Mouse (Mus musculus) cerebellum, adult 2 months (tissue): ENCODE results near the gene Ythdf2. TPM values are rescaled to one million over a fixed set of nuclear protein-coding genes. Genes with fewer than 3 reads are reported as not detected.

ENCODE experiments used
- DNase-seq, 2 experiments: peaks; one replicate each; pipeline ENCODE4 v3.0.0; 2021
- H3K27ac ChIP-seq: fragments of 200-500 bp; 2 replicates; pipeline ENCODE4 v1.5.1; 2012; ENCODE audit warnings: low read length, control low read depth, inconsistent platforms; ENCODE audit not compliant: insufficient read depth
- H3K27me3 ChIP-seq: fragments of 200-500 bp; 2 replicates; pipeline ENCODE4 v1.6.1; 2012; ENCODE audit warnings: inconsistent platforms, mild to moderate bottlenecking, low read length, moderate library complexity; ENCODE audit not compliant: control insufficient read depth, insufficient read depth
- H3K4me1 ChIP-seq: fragments of 200-500 bp; 2 replicates; pipeline ENCODE4 v1.6.1; 2011; ENCODE audit warnings: low read length; ENCODE audit not compliant: control insufficient read depth, insufficient read depth
- H3K4me3 ChIP-seq: fragments of 200-500 bp; replicated peaks from 2 replicates; pipeline ENCODE3; 2011; ENCODE audit warnings: mild to moderate bottlenecking, low read depth, low read length, control low read depth; ENCODE audit not compliant: insufficient read depth
- CTCF ChIP-seq: fragments of 200-500 bp; IDR thresholded peaks from 2 replicates; pipeline ENCODE4 v1.5.1; 2011; ENCODE audit warnings: low read depth, mild to moderate bottlenecking, control low read depth, low read length, moderate library complexity, borderline replicate concordance; ENCODE audit not compliant: insufficient read depth
- POLR2A ChIP-seq: fragments of 200-500 bp; IDR thresholded peaks from 2 replicates; pipeline ENCODE4 v1.6.1; 2011; ENCODE audit warnings: low read length, control low read depth, borderline replicate concordance; ENCODE audit not compliant: insufficient read depth
- WGBS: fragments of 180-500 bp; shearing (Covaris S2); methylation state at CpG from one replicate; pipeline ENCODE4 v1.1.7; 2018; 5-methylcytosine and 5-hydroxymethylcytosine counted together
- polyA plus RNA-seq: library from polyadenylated mRNA; depleted of rRNA; stranded (reverse); fragments of >200 nt; gene quantifications from 2 replicates; pipeline ENCODE4 v1.2.3, GENCODE M21; 2012

The Ythdf2 gene
- polyA plus RNA-seq, 1 experiment: 20.7 TPM

DNA sequence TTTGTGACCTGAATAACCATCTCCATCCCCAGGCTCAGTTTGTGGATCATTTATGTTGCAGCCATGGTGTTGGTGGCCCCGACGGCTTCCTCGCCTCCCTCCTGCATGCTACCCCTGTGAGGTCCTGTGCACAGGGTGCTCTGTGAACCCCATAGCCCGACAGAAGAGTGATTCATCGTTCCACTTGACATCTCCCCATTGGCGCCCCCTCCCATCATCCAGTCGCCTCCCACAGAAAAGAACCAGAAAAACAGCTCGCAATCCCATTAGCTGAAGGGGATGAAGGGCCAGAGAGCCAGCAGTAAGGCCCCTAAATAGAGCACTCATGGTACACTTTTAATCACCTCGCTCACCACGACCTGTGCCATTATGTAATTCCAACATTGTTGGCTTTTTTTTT is 35.6 kb downstream of the Ythdf2 start:
- WGBS: 59% methylated on average over 10 of the region's 10 CpGs
- Histone ChIP-seq H3K4me1 (no peaks in the 10 kb centered on the region), H3K27ac (no peak overlapping the region), H3K27me3 (no peaks in the 10 kb centered on the region), H3K4me3 (no peak overlapping the region)
- no peak for DNase-seq
- no peak for TF ChIP-seq POLR2A
- TF ChIP-seq CTCF: no peak

DNA sequence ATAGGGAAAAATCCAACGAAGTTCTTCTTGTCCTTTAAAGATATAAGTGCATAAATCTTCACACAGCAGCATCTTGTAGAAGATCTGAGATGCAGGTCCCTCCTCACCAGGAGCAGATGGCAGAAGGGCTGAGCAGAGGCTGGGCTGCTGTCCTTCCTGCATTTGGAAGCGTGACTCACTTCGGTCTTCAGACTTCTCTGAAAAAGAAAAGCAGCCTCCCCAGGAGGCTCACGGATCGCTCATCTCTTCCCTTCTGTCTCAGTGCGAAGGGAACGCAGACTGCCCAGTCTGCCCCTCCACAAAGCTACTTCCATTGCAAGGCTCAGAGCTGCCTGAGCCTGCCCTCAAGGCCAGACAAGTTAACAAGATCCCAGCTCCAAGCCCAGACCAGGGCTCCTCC is 41.2 kb downstream of the Ythdf2 start:
- no peaks in the 10 kb centered on the region for H3K4me1 ChIP-seq
- H3K4me3 ChIP-seq: no peak overlapping the region
- no peak for DNase-seq
- WGBS: 24% methylated on average over 7 of the region's 7 CpGs
- H3K27ac ChIP-seq: no peak overlapping the region
- no peaks in the 10 kb centered on the region for H3K27me3 ChIP-seq
- TF ChIP-seq POLR2A: no peak
- TF ChIP-seq CTCF: no peak

DNA sequence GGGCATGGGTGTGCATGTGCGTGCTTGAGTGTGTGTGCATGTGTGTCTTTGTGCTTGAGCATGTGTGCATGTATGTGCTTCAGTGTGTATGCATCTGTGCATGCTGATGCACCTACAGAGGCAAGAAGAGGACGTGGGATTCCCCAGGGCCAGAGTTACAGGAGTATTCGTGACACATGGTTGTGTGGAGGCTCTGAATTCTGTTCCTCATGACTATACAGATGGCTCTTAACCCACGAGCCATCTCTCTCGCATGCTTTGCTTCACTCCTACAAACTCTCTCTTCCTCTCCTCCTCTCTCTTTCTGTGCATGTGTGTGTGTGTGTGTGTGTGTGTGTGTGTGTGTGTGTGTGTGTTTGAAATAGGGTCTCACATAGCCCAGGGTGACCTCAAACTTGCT is 42.3 kb downstream of the Ythdf2 start:
- no peaks in the 10 kb centered on the region for H3K4me1 ChIP-seq
- H3K4me3 ChIP-seq: no peak overlapping the region
- TF ChIP-seq CTCF: no peak
- no peak for TF ChIP-seq POLR2A
- WGBS: 82% methylated on average over 5 of the region's 5 CpGs
- H3K27me3 ChIP-seq: no peaks in the 10 kb centered on the region
- no peak for DNase-seq
- no peak overlapping the region for H3K27ac ChIP-seq

DNA sequence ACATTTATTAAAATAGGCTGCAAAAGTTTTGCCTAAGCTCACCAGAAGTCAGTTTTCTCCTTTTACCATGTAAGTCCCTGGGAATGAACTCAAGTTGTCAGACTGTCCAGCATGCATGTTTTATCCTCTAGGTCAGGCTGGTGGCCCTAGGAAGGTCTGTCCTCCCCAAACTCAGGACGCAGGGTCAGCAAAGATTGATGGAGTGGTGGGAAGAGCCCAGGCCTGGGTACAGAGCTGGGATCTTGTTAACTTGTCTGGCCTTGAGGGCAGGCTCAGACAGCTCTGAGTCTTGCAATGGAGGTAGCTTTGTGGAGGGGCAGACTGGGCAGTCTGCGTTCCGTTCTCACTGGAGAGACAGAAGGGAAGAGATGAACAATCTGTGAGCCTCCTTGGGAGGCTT is 42.8 kb downstream of the Ythdf2 start:
- WGBS: 97% methylated on average over 3 of the region's 3 CpGs
- no peaks in the 10 kb centered on the region for H3K27me3 ChIP-seq
- no peak for DNase-seq
- no peak for TF ChIP-seq POLR2A
- no peak overlapping the region for H3K27ac ChIP-seq
- H3K4me1 ChIP-seq: no peaks in the 10 kb centered on the region
- no peak overlapping the region for H3K4me3 ChIP-seq

GRCm38 (mm10) chr4:132167436-132167835 is 44.7 kb downstream of the Ythdf2 start:
- H3K27me3 ChIP-seq: no peaks in the 10 kb centered on the region
- no peak overlapping the region for H3K27ac ChIP-seq
- no peak overlapping the region for H3K4me3 ChIP-seq
- TF ChIP-seq POLR2A (no peak), CTCF (no peak)
- H3K4me1 ChIP-seq: no peaks in the 10 kb centered on the region
- WGBS: 84% methylated on average over 3 of the region's 3 CpGs
- no peak for DNase-seq

- 62% methylated on average over 16 of the region's 16 CpGs for WGBS
- no peaks in the 10 kb centered on the region for H3K27me3 ChIP-seq
- TF ChIP-seq CTCF (no peak), POLR2A (no peak)
- no peaks in the 10 kb centered on the region for H3K4me1 ChIP-seq
- DNase-seq: no peak
- no peak overlapping the region for H3K27ac ChIP-seq
- H3K4me3 ChIP-seq: no peak overlapping the region
Observed at GRCm38 (mm10) chr4:132166350-132167290, 45.5 kb downstream of the Ythdf2 start.

- no peak for TF ChIP-seq CTCF
- TF ChIP-seq POLR2A: no peak
- no peak overlapping the region for H3K27ac ChIP-seq
- H3K4me1 ChIP-seq: no peaks in the 10 kb centered on the region
- H3K4me3 ChIP-seq: no peak overlapping the region
- no peaks in the 10 kb centered on the region for H3K27me3 ChIP-seq
- no peak for DNase-seq
- 24% methylated on average over 14 of the region's 14 CpGs for WGBS
Observed at GRCm38 (mm10) chr4:132165691-132166090, 46.4 kb downstream of the Ythdf2 start.

DNA sequence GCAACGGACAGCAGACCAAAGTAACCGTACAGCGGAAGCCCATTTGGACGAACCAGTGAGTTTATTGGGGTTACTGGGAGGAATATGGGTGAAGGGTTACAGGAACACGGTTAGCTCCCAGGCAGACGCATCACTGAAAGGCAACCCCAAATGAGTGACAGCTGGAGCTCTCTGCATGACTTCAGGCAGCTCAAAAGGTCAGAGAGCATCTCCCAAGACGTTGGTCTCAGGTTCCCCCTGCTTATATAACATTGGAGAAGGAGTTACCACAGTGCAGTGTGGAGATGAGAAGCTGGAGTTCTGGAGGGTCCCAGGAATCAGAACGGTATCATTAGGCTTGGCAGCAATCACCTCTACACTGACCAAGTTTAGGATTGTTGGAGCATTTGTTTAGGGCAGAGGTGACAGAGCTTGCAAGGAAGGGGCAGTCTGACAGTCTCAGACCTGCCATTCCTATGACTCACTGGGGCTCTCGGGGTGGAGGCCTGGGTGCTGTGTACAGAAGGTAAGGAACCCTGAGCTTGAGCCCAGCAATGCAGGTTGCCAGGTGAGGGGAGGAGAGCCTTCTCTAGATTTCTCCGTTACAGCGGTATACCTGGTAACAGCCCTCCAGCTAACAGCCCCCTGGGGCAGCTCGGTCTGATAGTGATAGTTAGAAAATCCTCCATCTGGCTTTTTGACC is 55.0 kb downstream of the Ythdf2 start:
- 52% methylated on average over 12 of the region's 12 CpGs for WGBS
- peaks cover 8% of the 10 kb centered on the region; the same call in 1 of the 2 replicates for H3K4me1 ChIP-seq
- TF ChIP-seq CTCF: no peak
- TF ChIP-seq POLR2A: no peak
- H3K27ac ChIP-seq: no peak overlapping the region
- DNase-seq: no peak
- no peaks in the 10 kb centered on the region for H3K27me3 ChIP-seq
- H3K4me3 ChIP-seq: no peak overlapping the region
